Mouse (Mus musculus) MEL (cell line): ENCODE data around the gene Baiap2l2.

ENCODE experiments used
- CTCF ChIP-seq, 3 experiments: IDR thresholded peaks in 2 of 3; conservative IDR thresholded peaks in 1 of 3; 2 replicates each; pipeline ENCODE4 v1.5.1; 2011 to 2012; ENCODE audit warnings: low read length in 3 of 3, low read depth in 2 of 3, mild to moderate bottlenecking in 2 of 3, improper control_type of control experiment in 1 of 3, inconsistent platforms in 1 of 3, mixed read lengths in 1 of 3, moderate library complexity in 1 of 3; ENCODE audit not compliant: control insufficient read depth in 1 of 3, insufficient read depth in 1 of 3, poor library complexity in 1 of 3, severe bottlenecking in 1 of 3
- ELF1 ChIP-seq: IDR thresholded peaks from 2 replicates; pipeline ENCODE4 v1.6.1; 2014; ENCODE audit warnings: low read depth, mild to moderate bottlenecking, inconsistent platforms, low read length, improper control_type of control experiment, moderate library complexity
- GATA1 ChIP-seq: IDR thresholded peaks from 2 replicates; pipeline ENCODE4 v1.6.1; 2011; ENCODE audit warnings: low read depth, low read length, improper control_type of control experiment
- MAX ChIP-seq: IDR thresholded peaks from 2 replicates; pipeline ENCODE4 v1.6.1; 2011; ENCODE audit warnings: low read length, improper control_type of control experiment
- MAZ ChIP-seq: IDR thresholded peaks from 2 replicates; pipeline ENCODE4 v1.6.1; 2012; ENCODE audit warnings: low read depth, mild to moderate bottlenecking, inconsistent platforms, low read length, improper control_type of control experiment
- MYC ChIP-seq: IDR thresholded peaks from 2 replicates; pipeline ENCODE4 v1.6.1; 2011; ENCODE audit warnings: low read depth, mild to moderate bottlenecking, low read length, improper control_type of control experiment, moderate library complexity
- POLR2A ChIP-seq, 2 experiments: IDR thresholded peaks; 2 replicates each; pipeline ENCODE4 v1.6.1; 2011 to 2012; ENCODE audit warnings: low read length in 2 of 2, mild to moderate bottlenecking in 2 of 2, control low read depth in 1 of 2, improper control_type of control experiment in 1 of 2, low read depth in 1 of 2, moderate library complexity in 1 of 2; ENCODE audit not compliant: control insufficient read depth in 1 of 2, insufficient read depth in 1 of 2, poor library complexity in 1 of 2
- RCOR1 ChIP-seq: IDR thresholded peaks from 2 replicates; pipeline ENCODE4 v1.6.1; 2012; ENCODE audit warnings: low read depth, mild to moderate bottlenecking, inconsistent platforms, low read length, improper control_type of control experiment
- TBP ChIP-seq: IDR thresholded peaks from 2 replicates; pipeline ENCODE4 v1.8.0; 2011; ENCODE audit warnings: low read depth, low read length, improper control_type of control experiment

- TF ChIP-seq POLR2A (IDR thresholded peaks at IDR 0.05; ENCODE audit: control insufficient read depth in 1 of 2, insufficient read depth in 1 of 2, low read depth in 1 of 2, low read length in 2 of 2, poor library complexity in 1 of 2) (no peak), GATA1 (no peak), MYC (no peak), CTCF (IDR thresholded peaks at IDR 0.05 in 2 of 3, conservative IDR thresholded peaks at IDR 0.05 in 1 of 3; ENCODE audit: control insufficient read depth in 1 of 3, insufficient read depth in 1 of 3, low read depth in 2 of 3, low read length in 3 of 3, poor library complexity in 1 of 3, severe bottlenecking in 1 of 3) (no peak), MAX (no peak), MAZ (no peak), ELF1 (no peak), RCOR1 (no peak), TBP (no peak)
Observed at GRCm38 (mm10) chr15:79287091-79287490, 1.8 kb upstream of the Baiap2l2 start.
